Mouse (Mus musculus): ENCODE data around the gene Nampt. TPM values are rescaled to one million over a fixed set of nuclear protein-coding genes. Genes with fewer than 3 reads are reported as not detected.

The Nampt gene
- polyA plus RNA-seq, 1 experiment = 147 TPM

- Histone ChIP-seq H3K36me3 (ENCODE audit: control insufficient read depth, insufficient read depth, low read length, poor library complexity, severe bottlenecking) (peaks cover 69% of the 10 kb centered on the region), H3K27ac (ENCODE audit: insufficient read depth, low read length) (no peak overlapping the region)
- TF ChIP-seq POLR2A (IDR thresholded peaks at IDR 0.05; ENCODE audit: insufficient read depth, low read length) (no peak), EP300 (IDR thresholded peaks at IDR 0.05; ENCODE audit: insufficient read depth, low read depth, low read length) (no peak), CTCF (IDR thresholded peaks at IDR 0.05; ENCODE audit: low read depth, low read length) (no peak)
These were observed 15.4 kb downstream of the Nampt start for GRCm38 (mm10) chr12:32834781-32835180.

DNA sequence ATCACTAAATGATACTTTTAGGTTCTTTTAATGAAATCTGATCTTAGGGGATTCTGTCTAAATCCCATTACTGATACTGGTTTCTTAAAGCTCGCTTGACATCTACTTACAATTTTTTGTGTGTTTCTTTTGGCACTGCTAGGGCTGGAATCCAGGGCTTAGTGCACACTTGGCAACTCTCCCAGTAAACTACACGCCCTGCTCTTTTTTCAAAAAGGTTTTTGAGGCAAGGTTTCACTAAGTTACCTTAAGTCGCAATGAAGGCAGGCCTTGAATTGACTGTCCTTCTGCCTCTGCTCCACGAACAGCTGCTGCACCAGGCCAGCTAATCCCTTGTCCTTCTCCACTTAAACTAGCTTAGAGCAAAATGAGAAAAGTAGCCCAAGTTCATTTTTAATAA is 15.9 kb downstream of the Nampt start:
- Histone ChIP-seq H3K27ac (ENCODE audit: insufficient read depth, low read length) (no peak overlapping the region), H3K4me3 (ENCODE audit: low read depth, low read length) (no peak overlapping the region), H3K9me3 (replicated peaks; ENCODE audit: control insufficient read depth, insufficient read depth, low read length, poor library complexity, severe bottlenecking) (no peaks in the 10 kb centered on the region; the same call in 1 of the 2 replicates), H3K4me1 (ENCODE audit: control insufficient read depth, insufficient read depth, low read length) (no peaks in the 10 kb centered on the region), H3K9ac (ENCODE audit: low read depth, poor library complexity, severe bottlenecking) (no peak overlapping the region), H3K27me3 (ENCODE audit: control insufficient read depth, insufficient read depth, low read length, poor library complexity, severe bottlenecking) (no peaks in the 10 kb centered on the region), H3K36me3 (ENCODE audit: control insufficient read depth, insufficient read depth, low read length, poor library complexity, severe bottlenecking) (peaks cover 71% of the 10 kb centered on the region)
- no peak for TF ChIP-seq POLR2A (IDR thresholded peaks at IDR 0.05; ENCODE audit: insufficient read depth, low read length)
- TF ChIP-seq CTCF (IDR thresholded peaks at IDR 0.05; ENCODE audit: low read depth, low read length) = no peak
- no peak for TF ChIP-seq EP300 (IDR thresholded peaks at IDR 0.05; ENCODE audit: insufficient read depth, low read depth, low read length)

More at GRCm38 (mm10) chr12:32834781-32835180, 15.4 kb downstream of the Nampt start:
- Histone ChIP-seq H3K27me3 (ENCODE audit: control insufficient read depth, insufficient read depth, low read length, poor library complexity, severe bottlenecking) (no peaks in the 10 kb centered on the region), H3K4me3 (ENCODE audit: low read depth, low read length) (no peak overlapping the region), H3K9me3 (replicated peaks; ENCODE audit: control insufficient read depth, insufficient read depth, low read length, poor library complexity, severe bottlenecking) (no peaks in the 10 kb centered on the region; the same call in 1 of the 2 replicates), H3K9ac (ENCODE audit: low read depth, poor library complexity, severe bottlenecking) (no peak overlapping the region), H3K4me1 (ENCODE audit: control insufficient read depth, insufficient read depth, low read length) (no peaks in the 10 kb centered on the region)

GRCm38 (mm10) chr12:32838406-32838805 is 19.1 kb downstream of the Nampt start:
- no peak overlapping the region for H3K4me3 ChIP-seq (ENCODE audit: low read depth, low read length)
- no peak overlapping the region for H3K27ac ChIP-seq (ENCODE audit: insufficient read depth, low read length)
- no peak overlapping the region for H3K9ac ChIP-seq (ENCODE audit: low read depth, poor library complexity, severe bottlenecking)
- H3K9me3 ChIP-seq (replicated peaks; ENCODE audit: control insufficient read depth, insufficient read depth, low read length, poor library complexity, severe bottlenecking) = no peaks in the 10 kb centered on the region; the same call in 1 of the 2 replicates
- peaks cover 88% of the 10 kb centered on the region for H3K36me3 ChIP-seq (ENCODE audit: control insufficient read depth, insufficient read depth, low read length, poor library complexity, severe bottlenecking)
- no peak for TF ChIP-seq POLR2A (IDR thresholded peaks at IDR 0.05; ENCODE audit: insufficient read depth, low read length)
- TF ChIP-seq EP300 (IDR thresholded peaks at IDR 0.05; ENCODE audit: insufficient read depth, low read depth, low read length) = no peak
- no peak for TF ChIP-seq CTCF (IDR thresholded peaks at IDR 0.05; ENCODE audit: low read depth, low read length)
- H3K27me3 ChIP-seq (ENCODE audit: control insufficient read depth, insufficient read depth, low read length, poor library complexity, severe bottlenecking) = no peaks in the 10 kb centered on the region
- H3K4me1 ChIP-seq (ENCODE audit: control insufficient read depth, insufficient read depth, low read length) = no peaks in the 10 kb centered on the region

- Histone ChIP-seq H3K36me3 (ENCODE audit: control insufficient read depth, insufficient read depth, low read length, poor library complexity, severe bottlenecking) (peaks cover 88% of the 10 kb centered on the region), H3K27ac (ENCODE audit: insufficient read depth, low read length) (no peak overlapping the region), H3K27me3 (ENCODE audit: control insufficient read depth, insufficient read depth, low read length, poor library complexity, severe bottlenecking) (no peaks in the 10 kb centered on the region), H3K4me1 (ENCODE audit: control insufficient read depth, insufficient read depth, low read length) (no peaks in the 10 kb centered on the region), H3K4me3 (ENCODE audit: low read depth, low read length) (no peak overlapping the region), H3K9me3 (replicated peaks; ENCODE audit: control insufficient read depth, insufficient read depth, low read length, poor library complexity, severe bottlenecking) (no peaks in the 10 kb centered on the region; the same call in 1 of the 2 replicates), H3K9ac (ENCODE audit: low read depth, poor library complexity, severe bottlenecking) (no peak overlapping the region)
- TF ChIP-seq EP300 (IDR thresholded peaks at IDR 0.05; ENCODE audit: insufficient read depth, low read depth, low read length) = no peak
- TF ChIP-seq POLR2A (IDR thresholded peaks at IDR 0.05; ENCODE audit: insufficient read depth, low read length) = no peak
- TF ChIP-seq CTCF (IDR thresholded peaks at IDR 0.05; ENCODE audit: low read depth, low read length) = no peak
These were observed 19.6 kb downstream of the Nampt start for GRCm38 (mm10) chr12:32838954-32839353.

- TF ChIP-seq POLR2A (IDR thresholded peaks at IDR 0.05; ENCODE audit: insufficient read depth, low read length) (no peak), CTCF (IDR thresholded peaks at IDR 0.05; ENCODE audit: low read depth, low read length) (no peak), EP300 (IDR thresholded peaks at IDR 0.05; ENCODE audit: insufficient read depth, low read depth, low read length) (no peak)
- Histone ChIP-seq H3K27me3 (ENCODE audit: control insufficient read depth, insufficient read depth, low read length, poor library complexity, severe bottlenecking) (no peaks in the 10 kb centered on the region), H3K9ac (ENCODE audit: low read depth, poor library complexity, severe bottlenecking) (no peak overlapping the region), H3K4me3 (ENCODE audit: low read depth, low read length) (no peak overlapping the region), H3K9me3 (replicated peaks; ENCODE audit: control insufficient read depth, insufficient read depth, low read length, poor library complexity, severe bottlenecking) (no peaks in the 10 kb centered on the region), H3K27ac (ENCODE audit: insufficient read depth, low read length) (no peak overlapping the region), H3K4me1 (ENCODE audit: control insufficient read depth, insufficient read depth, low read length) (no peaks in the 10 kb centered on the region), H3K36me3 (ENCODE audit: control insufficient read depth, insufficient read depth, low read length, poor library complexity, severe bottlenecking) (peaks cover 80% of the 10 kb centered on the region)
These were observed 22.1 kb downstream of the Nampt start for GRCm38 (mm10) chr12:32841442-32841900.

DNA sequence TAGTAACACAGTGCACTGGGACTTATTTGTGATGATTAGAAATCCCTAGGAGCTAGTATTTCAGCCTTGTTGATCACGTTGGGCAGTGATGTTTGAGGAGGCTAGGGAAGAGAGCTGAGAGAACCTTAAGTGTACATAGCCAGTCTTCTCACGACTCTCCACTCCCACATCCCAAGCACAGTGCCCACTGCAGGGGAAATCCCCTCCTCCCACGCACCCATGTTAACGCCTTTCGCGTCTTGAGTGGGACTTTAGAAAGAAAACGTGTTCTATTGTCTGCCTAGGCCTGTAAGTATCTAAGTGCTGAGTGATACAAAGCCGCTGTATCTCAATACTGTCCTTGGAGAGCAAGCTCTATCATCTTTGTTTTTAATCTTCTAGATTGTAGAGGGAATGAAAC is 27.0 kb downstream of the Nampt start:
- no peak overlapping the region for H3K27ac ChIP-seq (ENCODE audit: insufficient read depth, low read length)
- no peak overlapping the region for H3K9ac ChIP-seq (ENCODE audit: low read depth, poor library complexity, severe bottlenecking)
- no peaks in the 10 kb centered on the region for H3K27me3 ChIP-seq (ENCODE audit: control insufficient read depth, insufficient read depth, low read length, poor library complexity, severe bottlenecking)
- no peak overlapping the region for H3K4me3 ChIP-seq (ENCODE audit: low read depth, low read length)
- no peaks in the 10 kb centered on the region for H3K9me3 ChIP-seq (replicated peaks; ENCODE audit: control insufficient read depth, insufficient read depth, low read length, poor library complexity, severe bottlenecking)
- peaks cover 73% of the 10 kb centered on the region for H3K36me3 ChIP-seq (ENCODE audit: control insufficient read depth, insufficient read depth, low read length, poor library complexity, severe bottlenecking)
- no peaks in the 10 kb centered on the region for H3K4me1 ChIP-seq (ENCODE audit: control insufficient read depth, insufficient read depth, low read length)
- TF ChIP-seq EP300 (IDR thresholded peaks at IDR 0.05; ENCODE audit: insufficient read depth, low read depth, low read length) = no peak
- no peak for TF ChIP-seq CTCF (IDR thresholded peaks at IDR 0.05; ENCODE audit: low read depth, low read length)
- no peak for TF ChIP-seq POLR2A (IDR thresholded peaks at IDR 0.05; ENCODE audit: insufficient read depth, low read length)
